Mouse (Mus musculus): Measurements from ENCODE around the gene Reg1. TPM values are rescaled to one million over a fixed set of nuclear protein-coding genes. Genes with fewer than 3 reads are reported as not detected.

Gene Reg1
- total and polyA plus RNA-seq, 2 experiments: 0.12 to 40.1 TPM

GRCm38 (mm10) chr6:78468772-78469171, 46.3 kb downstream of the Reg1 start, which contains the start of gene Reg3g:
Reg3g (minus strand) TSS chr6:78468872.
- H3K36me3 ChIP-seq (ENCODE audit: control insufficient read depth, insufficient read depth, low read length): no peaks in the 10 kb centered on the region
- H3K4me1 ChIP-seq (ENCODE audit: control insufficient read depth, insufficient read depth, low read length): no peaks in the 10 kb centered on the region
- WGBS: 79% methylated on average over 2 of the region's 2 CpGs
- no peak within 1 kb of the TSS for H3K9ac ChIP-seq (ENCODE audit: low read depth, low read length)
- H3K4me3 ChIP-seq (ENCODE audit: insufficient read depth, low read depth, low read length): no peak within 1 kb of the TSS
- no peak for DNase-seq (ENCODE audit: extremely low read depth, low read depth, low spot score)
- H3K27ac ChIP-seq (replicated peaks; ENCODE audit: insufficient read depth, low read depth, low read length): no peak within 1 kb of the TSS
- no peaks in the 10 kb centered on the region for H3K27me3 ChIP-seq (ENCODE audit: control insufficient read depth, insufficient read depth, low read length)
- TF ChIP-seq POLR2A (IDR thresholded peaks at IDR 0.05; ENCODE audit: extremely low read depth, insufficient read depth, low read length): no peak
- no peak for TF ChIP-seq CTCF (IDR thresholded peaks at IDR 0.05; ENCODE audit: low read depth, low read length)
- H3K79me2 ChIP-seq (ENCODE audit: control insufficient read depth, insufficient read depth, low read length): no peaks in the 10 kb centered on the region

GRCm38 (mm10) chr6:78469287-78469686, 46.8 kb downstream of the Reg1 start:
- no peak overlapping the region for H3K4me3 ChIP-seq (ENCODE audit: insufficient read depth, low read depth, low read length)
- H3K9ac ChIP-seq (ENCODE audit: low read depth, low read length): no peak overlapping the region
- no peak for DNase-seq (ENCODE audit: extremely low read depth, low read depth, low spot score)
- H3K27ac ChIP-seq (replicated peaks; ENCODE audit: insufficient read depth, low read depth, low read length): no peak overlapping the region
- 61% methylated on average over 3 of the region's 3 CpGs for WGBS
- TF ChIP-seq CTCF (IDR thresholded peaks at IDR 0.05; ENCODE audit: low read depth, low read length) (no peak), POLR2A (IDR thresholded peaks at IDR 0.05; ENCODE audit: extremely low read depth, insufficient read depth, low read length) (no peak)
- no peaks in the 10 kb centered on the region for H3K27me3 ChIP-seq (ENCODE audit: control insufficient read depth, insufficient read depth, low read length)
- no peaks in the 10 kb centered on the region for H3K79me2 ChIP-seq (ENCODE audit: control insufficient read depth, insufficient read depth, low read length)
- no peaks in the 10 kb centered on the region for H3K4me1 ChIP-seq (ENCODE audit: control insufficient read depth, insufficient read depth, low read length)
- no peaks in the 10 kb centered on the region for H3K36me3 ChIP-seq (ENCODE audit: control insufficient read depth, insufficient read depth, low read length)

Other genes starting within 250 kb of the Reg1 start
- gene Reg3b, start 52.1 kb upstream of the Reg1 start, total RNA-seq (2014; rRNA removed): not detected in 2 replicates
- gene Reg3b, start 52.1 kb upstream of the Reg1 start, polyA plus RNA-seq (2012; rRNA removed): 0.20 and 0.34 TPM in 2 replicates
- 0.65 TPM in 1 of 2 replicates, not detected in the other for gene Reg3d, start 43.8 kb upstream of the Reg1 start, total RNA-seq (2014; rRNA removed)
- gene Reg3d, start 43.8 kb upstream of the Reg1 start, polyA plus RNA-seq (2012; rRNA removed): not detected in 2 replicates
- not detected in 2 replicates for gene Reg3a, start 42.0 kb upstream of the Reg1 start, total RNA-seq (2014; rRNA removed)
- gene Reg3a, start 42.0 kb upstream of the Reg1 start, polyA plus RNA-seq (2012; rRNA removed): not detected in 2 replicates
- gene Reg2, start 27.1 kb upstream of the Reg1 start, total RNA-seq (2014; rRNA removed): not detected in 2 replicates
- not detected in 2 replicates for gene Reg2, start 27.1 kb upstream of the Reg1 start, polyA plus RNA-seq (2012; rRNA removed)
- gene Reg3g, start 46.2 kb downstream of the Reg1 start, total RNA-seq (2014; rRNA removed): not detected in 2 replicates
- gene Reg3g, start 46.2 kb downstream of the Reg1 start, polyA plus RNA-seq (2012; rRNA removed): not detected in 2 replicates